Mouse (Mus musculus) stomach, embryonic 16.5 days (tissue): ENCODE results near the gene Uqcr11. TPM values are rescaled to one million over a fixed set of nuclear protein-coding genes. Genes with fewer than 3 reads are reported as not detected.

Source experiments
- ATAC-seq: fragments of 200-750 bp; cut with Nextera tagmentation; 2 replicates; pipeline ENCODE4 v1.8.0; 2017; ENCODE audit warnings: moderate number of reproducible peaks, moderate TSS enrichment; ENCODE audit not compliant: insufficient read depth, low FRiP score
- H3K27ac ChIP-seq: fragments of 300-500 bp; sonication (generic); 2 replicates; pipeline ENCODE4 v1.5.1; 2014; ENCODE audit warnings: low read length
- H3K27me3 ChIP-seq: fragments of 300-500 bp; sonication (generic); 2 replicates; pipeline ENCODE4 v1.6.1; 2014; ENCODE audit warnings: low read length, control low read depth, mixed read lengths; ENCODE audit not compliant: control insufficient read depth, insufficient read depth
- H3K36me3 ChIP-seq: fragments of 300-500 bp; sonication (generic); 2 replicates; pipeline ENCODE4 v1.6.1; 2014; ENCODE audit warnings: low read length; ENCODE audit not compliant: control insufficient read depth, insufficient read depth
- H3K4me1 ChIP-seq: fragments of 300-500 bp; sonication (generic); 2 replicates; pipeline ENCODE4 v1.6.1; 2014; ENCODE audit warnings: low read length, control low read depth, mixed read lengths; ENCODE audit not compliant: control insufficient read depth, insufficient read depth
- H3K4me2 ChIP-seq: fragments of 300-500 bp; sonication (generic); 2 replicates; pipeline ENCODE4 v1.6.1; 2014; ENCODE audit warnings: low read depth, low read length, mixed read lengths
- H3K4me3 ChIP-seq: fragments of 300-500 bp; sonication (generic); replicated peaks from 2 replicates; pipeline ENCODE4 v1.5.1; 2014; ENCODE audit warnings: mild to moderate bottlenecking, low read length
- H3K9ac ChIP-seq: fragments of 300-500 bp; sonication (generic); 2 replicates; pipeline ENCODE4 v1.6.1; 2014; ENCODE audit warnings: low read length
- H3K9me3 ChIP-seq: fragments of 300-500 bp; sonication (generic); replicated peaks from 2 replicates; pipeline ENCODE4 v1.6.1; 2016; ENCODE audit warnings: low read length, control low read depth; ENCODE audit not compliant: control insufficient read depth
- WGBS: fragments of 180-500 bp; shearing (Covaris S2); extraction: QIAGEN DNeasy Blood & Tissue Kit; methylation state at CpG from one replicate; pipeline ENCODE4 v1.1.7; 2014; 5-methylcytosine and 5-hydroxymethylcytosine counted together
- polyA plus RNA-seq: library from polyadenylated mRNA; unstranded; fragments of >200 nt; fragmentation: Nextera tagmentation; extraction: Ambion mirVana; gene quantifications from 2 replicates; pipeline ENCODE4 v1.2.1, GENCODE M21; 2015

Gene Uqcr11
- polyA plus RNA-seq, 1 experiment from 2014 or later, result 669 TPM

- Histone ChIP-seq H3K4me2 (peak within 1 kb of the TSS; percentile 96), H3K9ac (peak within 1 kb of the TSS; percentile 99), H3K27ac (peak within 1 kb of the TSS; percentile 95), H3K4me3 (peak within 1 kb of the TSS; percentile 97), H3K27me3 (no peaks in the 10 kb centered on the region), H3K4me1 (peaks cover 37% of the 10 kb centered on the region), H3K9me3 (no peaks in the 10 kb centered on the region), H3K36me3 (0 out of 2 replicates have a peak, but pooled peaks cover 13% of the 10 kb centered on the region)
- under 1% methylated on average over 61 of the region's 61 CpGs for WGBS
- ATAC-seq, result peak; percentile 92
Observed at GRCm38 (mm10) chr10:80433513-80434232, 27.0 kb upstream of the Uqcr11 start, which contains the start of gene Tcf3. Tcf3 (minus strand) TSS chr10:80433647.

GRCm38 (mm10) chr10:80432936-80433512, 26.4 kb upstream of the Uqcr11 start:
- ATAC-seq, result no peak
- WGBS, result under 1% methylated on average over 60 of the region's 60 CpGs
- Histone ChIP-seq H3K4me1 (peaks cover 36% of the 10 kb centered on the region), H3K9me3 (no peaks in the 10 kb centered on the region), H3K4me3 (peak overlapping the region; percentile 97), H3K4me2 (peak overlapping the region; percentile 96), H3K36me3 (0 out of 2 replicates have a peak, but pooled peaks cover 18% of the 10 kb centered on the region), H3K9ac (peak overlapping the region; percentile 99), H3K27ac (peak overlapping the region; percentile 90), H3K27me3 (no peaks in the 10 kb centered on the region)

GRCm38 (mm10) chr10:80432387-80432785, 25.8 kb upstream of the Uqcr11 start:
- peak overlapping the region; percentile 96 for H3K4me2 ChIP-seq
- H3K9me3 ChIP-seq, result no peaks in the 10 kb centered on the region
- H3K4me1 ChIP-seq, result peaks cover 33% of the 10 kb centered on the region
- peaks cover 23% of the 10 kb centered on the region for H3K36me3 ChIP-seq
- under 1% methylated on average over 4 of the region's 4 CpGs for WGBS
- no peak for ATAC-seq
- peak overlapping the region; percentile 99 for H3K9ac ChIP-seq
- H3K27ac ChIP-seq, result peak overlapping the region; percentile 90
- peak overlapping the region; percentile 97 for H3K4me3 ChIP-seq
- H3K27me3 ChIP-seq, result no peaks in the 10 kb centered on the region

- WGBS, result 8% methylated on average over 16 of the region's 16 CpGs
- Histone ChIP-seq H3K9me3 (no peaks in the 10 kb centered on the region), H3K36me3 (peaks cover 29% of the 10 kb centered on the region), H3K27me3 (no peaks in the 10 kb centered on the region), H3K4me1 (peaks cover 33% of the 10 kb centered on the region), H3K4me3 (peak overlapping the region; percentile 97), H3K9ac (peak overlapping the region; percentile 99), H3K27ac (peak overlapping the region; percentile 90), H3K4me2 (peak overlapping the region; percentile 96)
- ATAC-seq, result no peak
Observed at GRCm38 (mm10) chr10:80431570-80432386, 25.1 kb upstream of the Uqcr11 start.

- Histone ChIP-seq H3K9ac (no peak overlapping the region), H3K27ac (no peak overlapping the region)
- ATAC-seq, result no peak
Observed at GRCm38 (mm10) chr10:80430375-80430980, 23.8 kb upstream of the Uqcr11 start.

GRCm38 (mm10) chr10:80429800-80430199, 23.2 kb upstream of the Uqcr11 start:
- Histone ChIP-seq H3K9me3 (no peaks in the 10 kb centered on the region), H3K27ac (no peak overlapping the region), H3K9ac (no peak overlapping the region), H3K27me3 (no peaks in the 10 kb centered on the region), H3K4me3 (no peak overlapping the region), H3K36me3 (peaks cover 48% of the 10 kb centered on the region), H3K4me2 (no peak overlapping the region), H3K4me1 (peaks cover 20% of the 10 kb centered on the region)
- WGBS, result 83% methylated on average over 8 of the region's 8 CpGs
- no peak for ATAC-seq

More at GRCm38 (mm10) chr10:80430375-80430980, 23.8 kb upstream of the Uqcr11 start:
- Histone ChIP-seq H3K9me3 (no peaks in the 10 kb centered on the region), H3K4me1 (peaks cover 25% of the 10 kb centered on the region), H3K4me2 (no peak overlapping the region), H3K4me3 (no peak overlapping the region), H3K27me3 (no peaks in the 10 kb centered on the region), H3K36me3 (peaks cover 42% of the 10 kb centered on the region)
- WGBS, result 53% methylated on average over 8 of the region's 8 CpGs

GRCm38 (mm10) chr10:80425041-80425440, 18.4 kb upstream of the Uqcr11 start:
- Histone ChIP-seq H3K27me3 (no peaks in the 10 kb centered on the region), H3K36me3 (peaks cover 51% of the 10 kb centered on the region), H3K9me3 (no peaks in the 10 kb centered on the region), H3K9ac (no peak overlapping the region), H3K4me1 (peaks cover 17% of the 10 kb centered on the region), H3K4me3 (no peak overlapping the region), H3K4me2 (no peak overlapping the region), H3K27ac (no peak overlapping the region)
- ATAC-seq, result no peak
- 91% methylated on average over 3 of the region's 3 CpGs for WGBS

GRCm38 (mm10) chr10:80423562-80423961, 16.9 kb upstream of the Uqcr11 start:
- Histone ChIP-seq H3K4me1 (peaks cover 32% of the 10 kb centered on the region), H3K27me3 (no peaks in the 10 kb centered on the region), H3K4me2 (no peak overlapping the region), H3K9ac (no peak overlapping the region), H3K9me3 (no peaks in the 10 kb centered on the region), H3K4me3 (no peak overlapping the region), H3K27ac (peak overlapping the region; percentile 18; the same call in 1 of the 2 replicates), H3K36me3 (peaks cover 45% of the 10 kb centered on the region)
- 35% methylated on average over 4 of the region's 4 CpGs for WGBS
- ATAC-seq, result peak; percentile 62
